Mouse (Mus musculus) limb, embryonic 10.5 days (tissue): ENCODE results near the gene Glis1. TPM values are rescaled to one million over a fixed set of nuclear protein-coding genes. Genes with fewer than 3 reads are reported as not detected.

Source experiments
- DNase-seq: peaks from one replicate; pipeline ENCODE4 v3.0.0-alpha.2; 2017; ENCODE audit warnings: low spot score
- H3K27ac ChIP-seq: fragments of 300-500 bp; sonication (generic); 2 replicates; pipeline ENCODE4 v1.5.1; 2016; ENCODE audit warnings: mild to moderate bottlenecking
- H3K27me3 ChIP-seq: fragments of 300-500 bp; sonication (generic); 2 replicates; pipeline ENCODE4 v1.6.1; 2016; ENCODE audit warnings: low read depth, mild to moderate bottlenecking; ENCODE audit not compliant: poor library complexity, severe bottlenecking
- H3K36me3 ChIP-seq: fragments of 300-500 bp; sonication (generic); 2 replicates; pipeline ENCODE4 v1.6.1; 2016; ENCODE audit warnings: mild to moderate bottlenecking, moderate library complexity
- H3K4me1 ChIP-seq: fragments of 300-500 bp; sonication (generic); 2 replicates; pipeline ENCODE4 v1.6.1; 2016
- H3K4me3 ChIP-seq: fragments of 300-500 bp; sonication (generic); 2 replicates; pipeline ENCODE4 v1.5.1; 2016; ENCODE audit warnings: mild to moderate bottlenecking, moderate library complexity
- H3K9me3 ChIP-seq: fragments of 300-500 bp; sonication (generic); replicated peaks from 2 replicates; pipeline ENCODE4 v1.6.1; 2016; ENCODE audit warnings: mild to moderate bottlenecking
- WGBS: fragments of 180-500 bp; shearing (Covaris S2); methylation state at CpG from one replicate; pipeline ENCODE4 v1.1.7; 2016; 5-methylcytosine and 5-hydroxymethylcytosine counted together
- polyA plus RNA-seq: library from polyadenylated mRNA; unstranded; fragments of >200 nt; fragmentation: Nextera tagmentation; extraction: Ambion mirVana; gene quantifications from 2 replicates; pipeline ENCODE4 v1.2.1, GENCODE M21; 2016

Gene Glis1
- polyA plus RNA-seq, 1 experiment from 2014 or later: 9.9 TPM

DNA sequence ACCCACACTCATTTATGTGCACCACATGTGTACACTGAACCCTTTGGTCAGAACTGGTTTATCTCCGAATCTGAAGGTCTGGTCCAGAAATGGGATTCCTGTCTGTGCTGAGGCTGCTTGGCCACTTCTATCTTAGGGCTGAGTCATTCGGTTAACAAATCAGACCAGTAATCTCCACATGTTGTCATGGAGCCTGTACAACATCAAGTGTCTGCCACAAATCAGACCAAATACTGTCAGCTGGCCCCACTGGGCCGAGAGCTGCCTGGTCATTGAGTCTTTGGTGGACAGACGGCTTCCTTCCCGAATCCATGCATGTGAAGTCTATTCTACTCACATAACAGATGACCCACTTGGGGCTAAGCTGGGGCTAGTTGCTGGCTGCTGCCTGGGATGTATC is 58.6 kb downstream of the Glis1 start:
- H3K4me3 ChIP-seq: no peak overlapping the region
- WGBS: 62% methylated on average over 5 of the region's 5 CpGs
- H3K9me3 ChIP-seq: no peaks in the 10 kb centered on the region
- peaks cover 57% of the 10 kb centered on the region for H3K27me3 ChIP-seq
- no peak overlapping the region for H3K27ac ChIP-seq
- no peaks in the 10 kb centered on the region for H3K36me3 ChIP-seq
- H3K4me1 ChIP-seq: peaks cover 35% of the 10 kb centered on the region
- DNase-seq: no peak

DNA sequence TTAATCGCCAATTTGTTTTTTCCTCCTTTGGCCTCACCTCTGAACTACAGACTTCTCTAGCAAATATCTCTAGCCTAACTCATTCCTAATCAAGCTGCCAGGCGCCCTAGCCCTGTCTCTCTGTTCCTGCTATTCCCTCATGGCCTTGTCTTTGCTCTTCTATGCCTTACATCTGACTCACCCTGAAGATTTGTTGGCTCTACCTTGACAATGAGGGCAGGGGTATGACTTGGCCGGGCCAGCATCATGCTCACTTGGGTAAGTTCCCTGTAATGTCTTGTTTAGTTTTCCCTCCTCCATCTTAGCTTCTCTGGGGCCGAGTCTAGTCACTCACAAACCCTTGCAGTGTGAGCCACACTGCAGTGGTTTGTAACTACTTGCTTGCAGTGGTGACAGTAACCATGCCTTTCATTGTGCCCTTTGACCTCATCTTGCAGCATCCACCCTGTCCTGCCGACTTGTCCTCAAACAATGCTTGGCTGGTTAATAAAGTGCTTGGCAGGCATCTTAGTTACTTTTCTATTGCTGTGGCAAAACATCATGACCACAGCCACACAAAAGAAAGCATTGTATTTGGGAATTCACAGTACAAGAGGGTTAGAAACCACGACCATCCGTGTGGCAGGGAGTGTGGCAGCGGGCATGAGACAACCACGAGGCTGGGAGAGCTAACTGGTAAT is 61.5 kb downstream of the Glis1 start:
- peaks cover 39% of the 10 kb centered on the region for H3K4me1 ChIP-seq
- H3K27me3 ChIP-seq: peaks cover 52% of the 10 kb centered on the region
- H3K27ac ChIP-seq: no peak overlapping the region
- DNase-seq: no peak
- H3K9me3 ChIP-seq: no peaks in the 10 kb centered on the region
- H3K36me3 ChIP-seq: no peaks in the 10 kb centered on the region
- WGBS: 82% methylated on average over 9 of the region's 9 CpGs
- H3K4me3 ChIP-seq: no peak overlapping the region

GRCm38 (mm10) chr4:107497430-107497935 is 63.1 kb downstream of the Glis1 start:
- Histone ChIP-seq H3K9me3 (no peaks in the 10 kb centered on the region), H3K27me3 (peaks cover 50% of the 10 kb centered on the region), H3K36me3 (no peaks in the 10 kb centered on the region), H3K27ac (peak overlapping the region; percentile 54), H3K4me3 (no peak overlapping the region), H3K4me1 (peaks cover 53% of the 10 kb centered on the region)
- 46% methylated on average over 18 of the region's 18 CpGs for WGBS
- peak; percentile 62 for DNase-seq

DNA sequence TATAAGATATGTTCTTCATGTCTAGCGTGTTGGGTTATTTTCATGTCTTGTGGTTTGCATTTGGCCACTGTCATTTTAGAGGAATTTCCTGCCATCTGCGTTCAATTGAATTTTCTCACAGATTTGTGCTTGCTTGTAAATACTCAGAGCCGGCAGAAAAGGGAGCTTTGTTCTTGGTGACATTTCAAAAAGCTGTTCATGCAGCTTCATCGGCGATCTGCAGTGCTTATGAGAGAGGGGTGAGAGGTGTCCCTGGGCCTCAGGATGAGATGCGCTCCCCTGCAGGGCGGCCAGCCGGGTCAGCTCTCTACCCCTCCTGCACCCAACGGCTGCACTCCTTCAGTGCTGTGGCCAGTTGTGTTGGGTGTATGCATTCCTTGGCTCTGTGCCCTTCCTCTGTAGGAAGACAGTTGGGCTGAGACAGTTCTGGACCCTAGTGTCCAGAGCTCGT is 68.2 kb downstream of the Glis1 start:
- H3K4me1 ChIP-seq: peaks cover 58% of the 10 kb centered on the region
- no peaks in the 10 kb centered on the region for H3K9me3 ChIP-seq
- H3K27ac ChIP-seq: peak overlapping the region; percentile 77
- DNase-seq: no peak
- no peaks in the 10 kb centered on the region for H3K36me3 ChIP-seq
- no peak overlapping the region for H3K4me3 ChIP-seq
- WGBS: 52% methylated on average over 10 of the region's 10 CpGs
- H3K27me3 ChIP-seq: peaks cover 25% of the 10 kb centered on the region

DNA sequence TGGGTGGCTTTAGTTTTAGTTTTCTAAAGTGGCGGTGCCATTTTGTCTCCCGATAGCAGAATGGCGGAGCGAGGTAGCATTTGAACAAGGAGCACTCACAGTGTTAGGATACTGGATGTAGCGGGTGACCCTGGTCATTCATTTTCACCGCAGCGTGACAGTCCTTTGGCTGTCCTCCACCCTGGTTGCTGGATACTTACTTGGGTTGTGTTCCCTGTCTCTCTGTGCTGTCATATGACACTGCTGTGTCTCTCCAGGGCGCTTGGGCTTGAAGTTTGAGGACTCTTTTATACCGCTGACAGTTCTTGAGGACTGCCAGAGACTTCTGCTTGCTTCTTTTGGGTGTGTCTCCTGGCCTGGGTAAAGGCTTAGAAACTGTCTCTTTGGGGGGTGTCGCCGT is 80.6 kb downstream of the Glis1 start:
- H3K27me3 ChIP-seq: 0 out of 2 replicates have a peak, but pooled peaks cover 2% of the 10 kb centered on the region
- H3K4me3 ChIP-seq: no peak overlapping the region
- no peak for DNase-seq
- no peak overlapping the region for H3K27ac ChIP-seq
- WGBS: 95% methylated on average over 11 of the region's 11 CpGs
- no peaks in the 10 kb centered on the region for H3K36me3 ChIP-seq
- peaks cover 45% of the 10 kb centered on the region for H3K4me1 ChIP-seq
- H3K9me3 ChIP-seq: no peaks in the 10 kb centered on the region

- 92% methylated on average over 7 of the region's 7 CpGs for WGBS
- no peaks in the 10 kb centered on the region for H3K9me3 ChIP-seq
- no peak for DNase-seq
- peaks cover 51% of the 10 kb centered on the region for H3K4me1 ChIP-seq
- H3K27ac ChIP-seq: no peak overlapping the region
- no peaks in the 10 kb centered on the region for H3K36me3 ChIP-seq
- no peak overlapping the region for H3K4me3 ChIP-seq
- H3K27me3 ChIP-seq: 0 out of 2 replicates have a peak, but pooled peaks cover 5% of the 10 kb centered on the region
Measured at GRCm38 (mm10) chr4:107515626-107516025, 81.2 kb downstream of the Glis1 start.

DNA sequence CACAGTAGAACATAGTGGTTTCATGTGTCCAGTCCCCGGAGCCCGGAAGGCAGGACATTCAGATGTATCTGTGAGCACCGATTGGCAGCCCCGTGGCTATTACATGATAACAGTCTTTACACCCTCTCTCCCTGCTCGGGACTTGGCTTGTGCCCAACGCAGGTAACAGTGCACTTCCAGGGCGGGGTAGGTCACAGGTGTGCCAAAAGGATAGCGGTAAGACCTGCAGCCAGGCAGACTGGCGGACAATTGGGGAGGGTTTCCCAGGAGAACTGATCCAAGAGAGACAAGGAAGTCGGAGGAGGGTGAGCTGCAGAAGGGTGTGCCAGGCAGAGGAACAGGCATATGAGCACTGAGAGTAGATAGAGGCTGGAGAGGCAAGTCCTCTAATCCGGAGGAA is 84.4 kb downstream of the Glis1 start:
- no peaks in the 10 kb centered on the region for H3K9me3 ChIP-seq
- WGBS: 67% methylated on average over 11 of the region's 11 CpGs
- no peaks in the 10 kb centered on the region for H3K36me3 ChIP-seq
- peak overlapping the region; percentile 61 for H3K27ac ChIP-seq
- H3K4me1 ChIP-seq: peaks cover 75% of the 10 kb centered on the region
- H3K27me3 ChIP-seq: 0 out of 2 replicates have a peak, but pooled peaks cover 13% of the 10 kb centered on the region
- H3K4me3 ChIP-seq: no peak overlapping the region
- DNase-seq: peak; percentile 49

GRCm38 (mm10) chr4:107520071-107520470 is 85.7 kb downstream of the Glis1 start:
- no peaks in the 10 kb centered on the region for H3K9me3 ChIP-seq
- H3K27ac ChIP-seq: peak overlapping the region; percentile 61; the same call in 1 of the 2 replicates
- WGBS: 89% methylated on average over 5 of the region's 5 CpGs

DNA sequence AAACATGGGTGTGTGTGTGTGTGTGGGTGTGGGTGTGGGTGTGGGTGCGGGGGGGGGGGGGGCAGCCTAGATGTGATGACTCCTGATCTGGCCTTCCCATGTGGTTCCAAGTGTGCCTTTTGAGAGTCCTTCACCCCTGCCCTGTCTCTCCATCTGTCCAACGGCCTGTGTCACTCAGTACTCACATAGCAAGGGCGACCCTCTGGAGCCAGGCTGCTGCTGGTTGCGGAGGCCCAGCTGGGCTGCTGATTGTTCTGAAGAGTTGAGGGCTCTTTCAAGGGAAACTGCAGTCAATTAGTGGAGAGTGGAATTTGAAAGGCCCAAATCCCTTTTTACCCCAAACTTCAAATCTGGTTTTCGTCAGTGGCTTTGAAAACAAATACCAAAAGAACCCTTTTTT is 86.4 kb downstream of the Glis1 start:
- Histone ChIP-seq H3K27ac (peak overlapping the region; percentile 61), H3K9me3 (no peaks in the 10 kb centered on the region), H3K36me3 (no peaks in the 10 kb centered on the region), H3K4me3 (no peak overlapping the region), H3K27me3 (0 out of 2 replicates have a peak, but pooled peaks cover 13% of the 10 kb centered on the region), H3K4me1 (peaks cover 83% of the 10 kb centered on the region)
- DNase-seq: peak; percentile 53
- WGBS: 41% methylated on average over 5 of the region's 5 CpGs

More at GRCm38 (mm10) chr4:107520071-107520470, 85.7 kb downstream of the Glis1 start:
- Histone ChIP-seq H3K27me3 (0 out of 2 replicates have a peak, but pooled peaks cover 13% of the 10 kb centered on the region), H3K4me1 (peaks cover 83% of the 10 kb centered on the region), H3K4me3 (no peak overlapping the region), H3K36me3 (no peaks in the 10 kb centered on the region)
- no peak for DNase-seq

- WGBS: 41% methylated on average over 11 of the region's 11 CpGs
- no peaks in the 10 kb centered on the region for H3K36me3 ChIP-seq
- H3K9me3 ChIP-seq: no peaks in the 10 kb centered on the region
- 0 out of 2 replicates have a peak, but pooled peaks cover 18% of the 10 kb centered on the region for H3K27me3 ChIP-seq
- peak overlapping the region; percentile 8; the same call in 1 of the 2 replicates for H3K27ac ChIP-seq
- H3K4me1 ChIP-seq: peaks cover 63% of the 10 kb centered on the region
- DNase-seq: peak; percentile 35
- H3K4me3 ChIP-seq: no peak overlapping the region
Measured at GRCm38 (mm10) chr4:107523607-107524151, 89.3 kb downstream of the Glis1 start.

GRCm38 (mm10) chr4:107535126-107535525 is 100.7 kb downstream of the Glis1 start:
- no peak overlapping the region for H3K4me3 ChIP-seq
- no peaks in the 10 kb centered on the region for H3K9me3 ChIP-seq
- H3K36me3 ChIP-seq: 0 out of 2 replicates have a peak, but pooled peaks cover 2% of the 10 kb centered on the region
- peaks cover 28% of the 10 kb centered on the region for H3K27me3 ChIP-seq
- 73% methylated on average over 11 of the region's 11 CpGs for WGBS
- H3K27ac ChIP-seq: no peak overlapping the region
- DNase-seq: no peak
- H3K4me1 ChIP-seq: peaks cover 48% of the 10 kb centered on the region

DNA sequence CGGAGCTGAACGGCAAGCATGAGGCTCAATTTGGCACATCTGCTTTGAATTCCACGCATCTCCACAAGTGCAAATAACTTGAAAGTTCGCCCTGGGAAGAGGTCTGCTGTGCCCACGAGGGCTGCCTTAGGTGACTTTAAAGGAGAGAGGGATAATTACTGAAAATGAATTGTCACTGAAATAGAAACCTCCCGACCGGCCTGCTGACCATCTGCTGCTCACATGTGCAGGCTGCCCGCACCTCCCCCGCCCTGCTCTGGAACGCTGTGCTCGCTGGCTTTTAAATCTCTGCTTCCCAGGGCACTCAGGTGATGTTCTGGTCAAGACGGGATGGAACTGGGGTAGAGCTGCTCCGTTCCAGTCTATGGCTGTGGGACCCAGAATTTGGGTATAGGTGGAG is 103.7 kb downstream of the Glis1 start:
- no peaks in the 10 kb centered on the region for H3K9me3 ChIP-seq
- peak overlapping the region; percentile 76 for H3K27ac ChIP-seq
- 10% methylated on average over 13 of the region's 13 CpGs for WGBS
- DNase-seq: peak; percentile 81
- peaks cover 28% of the 10 kb centered on the region for H3K27me3 ChIP-seq
- peak overlapping the region; percentile 25 for H3K4me3 ChIP-seq
- peaks cover 57% of the 10 kb centered on the region for H3K4me1 ChIP-seq
- 0 out of 2 replicates have a peak, but pooled peaks cover under 1% of the 10 kb centered on the region for H3K36me3 ChIP-seq

- H3K36me3 ChIP-seq: no peaks in the 10 kb centered on the region
- WGBS: 65% methylated on average over 3 of the region's 3 CpGs
- no peak for DNase-seq
- no peak overlapping the region; the same call in 1 of the 2 replicates for H3K4me3 ChIP-seq
- peaks cover 57% of the 10 kb centered on the region for H3K4me1 ChIP-seq
- H3K27ac ChIP-seq: peak overlapping the region; percentile 76
- H3K27me3 ChIP-seq: peaks cover 28% of the 10 kb centered on the region
- H3K9me3 ChIP-seq: no peaks in the 10 kb centered on the region
Measured at GRCm38 (mm10) chr4:107538561-107538960, 104.2 kb downstream of the Glis1 start.
